Mouse (Mus musculus) E14TG2a.4 (cell line): ENCODE measurements around the gene Crtac1.
A peak's percentile ranks its signal among the peaks of the same experiment; 100 is the strongest.

Experiments
- H3K27me3 ChIP-seq: 2 replicates; pipeline ENCODE4 v1.6.1; 2014; ENCODE audit warnings: low read length, control low read depth; ENCODE audit not compliant: insufficient read depth
- H3K36me3 ChIP-seq: 2 replicates; pipeline ENCODE4 v1.6.1; 2014; ENCODE audit warnings: low read length, control low read depth; ENCODE audit not compliant: insufficient read depth
- H3K4me1 ChIP-seq: replicated peaks from 2 replicates; pipeline ENCODE4 v1.6.1; 2014; ENCODE audit warnings: low read depth, low read length, control low read depth
- H3K4me3 ChIP-seq: replicated peaks from 2 replicates; pipeline ENCODE4 v1.5.1; 2014; ENCODE audit warnings: mild to moderate bottlenecking, low read length
- H3K9me3 ChIP-seq: 2 replicates; pipeline ENCODE4 v1.6.1; 2014; ENCODE audit warnings: low read length, control low read depth
- CTCF ChIP-seq: conservative IDR thresholded peaks from 2 replicates; pipeline ENCODE4 v1.5.1; 2014; ENCODE audit warnings: low read length
- NANOG ChIP-seq: IDR thresholded peaks from 2 replicates; pipeline ENCODE4 v1.6.1; 2014; ENCODE audit warnings: borderline replicate concordance, low read length, mixed read lengths
- POU5F1 ChIP-seq: IDR thresholded peaks from 2 replicates; pipeline ENCODE4 v1.6.1; 2014; ENCODE audit warnings: low read length, borderline replicate concordance

Gene Crtac1

GRCm38 (mm10) chr19:42258596-42258995, 173.0 kb downstream of the Crtac1 start:
- H3K27me3 ChIP-seq, result peaks cover 45% of the 10 kb centered on the region
- peaks cover 16% of the 10 kb centered on the region for H3K4me1 ChIP-seq
- H3K36me3 ChIP-seq, result no peaks in the 10 kb centered on the region
- no peak overlapping the region for H3K4me3 ChIP-seq
- TF ChIP-seq CTCF, result no peak
- TF ChIP-seq NANOG, result no peak
- no peak for TF ChIP-seq POU5F1
- no peaks in the 10 kb centered on the region for H3K9me3 ChIP-seq

- TF ChIP-seq CTCF (no peak), NANOG (no peak), POU5F1 (no peak)
- Histone ChIP-seq H3K9me3 (no peaks in the 10 kb centered on the region), H3K36me3 (no peaks in the 10 kb centered on the region), H3K4me1 (peaks cover 11% of the 10 kb centered on the region), H3K4me3 (no peak overlapping the region), H3K27me3 (peaks cover 51% of the 10 kb centered on the region)
These were observed 173.6 kb downstream of the Crtac1 start for GRCm38 (mm10) chr19:42258031-42258430.

- H3K4me1 ChIP-seq, result peaks cover 4% of the 10 kb centered on the region
- no peaks in the 10 kb centered on the region for H3K36me3 ChIP-seq
- H3K27me3 ChIP-seq, result peaks cover 49% of the 10 kb centered on the region
- H3K4me3 ChIP-seq, result no peak overlapping the region
- H3K9me3 ChIP-seq, result no peaks in the 10 kb centered on the region
- TF ChIP-seq POU5F1, result no peak
- no peak for TF ChIP-seq CTCF
- no peak for TF ChIP-seq NANOG
These were observed 174.3 kb downstream of the Crtac1 start for GRCm38 (mm10) chr19:42257241-42257635.

- no peaks in the 10 kb centered on the region for H3K36me3 ChIP-seq
- H3K4me3 ChIP-seq, result no peak overlapping the region
- H3K9me3 ChIP-seq, result no peaks in the 10 kb centered on the region
- TF ChIP-seq POU5F1, result no peak
- TF ChIP-seq CTCF, result no peak
- TF ChIP-seq NANOG, result no peak
- H3K4me1 ChIP-seq, result peaks cover 4% of the 10 kb centered on the region
- peaks cover 49% of the 10 kb centered on the region for H3K27me3 ChIP-seq
These were observed 174.9 kb downstream of the Crtac1 start for GRCm38 (mm10) chr19:42256611-42257240.

GRCm38 (mm10) chr19:42255784-42256610, 175.6 kb downstream of the Crtac1 start:
- TF ChIP-seq POU5F1, result no peak
- TF ChIP-seq CTCF, result no peak
- TF ChIP-seq NANOG, result no peak
- H3K9me3 ChIP-seq, result no peaks in the 10 kb centered on the region
- peaks cover 4% of the 10 kb centered on the region for H3K4me1 ChIP-seq
- peak overlapping the region; percentile 72 for H3K4me3 ChIP-seq
- H3K27me3 ChIP-seq, result peaks cover 56% of the 10 kb centered on the region
- H3K36me3 ChIP-seq, result no peaks in the 10 kb centered on the region

GRCm38 (mm10) chr19:42255438-42255783, 176.2 kb downstream of the Crtac1 start:
- H3K4me3 ChIP-seq, result peak overlapping the region; percentile 72
- no peaks in the 10 kb centered on the region for H3K36me3 ChIP-seq
- no peaks in the 10 kb centered on the region for H3K9me3 ChIP-seq
- H3K4me1 ChIP-seq, result peaks cover 4% of the 10 kb centered on the region
- peaks cover 61% of the 10 kb centered on the region for H3K27me3 ChIP-seq
- TF ChIP-seq NANOG (no peak), POU5F1 (no peak), CTCF (no peak)

- H3K4me3 ChIP-seq, result no peak overlapping the region
- H3K27me3 ChIP-seq, result peaks cover 47% of the 10 kb centered on the region
- TF ChIP-seq NANOG (no peak), POU5F1 (no peak), CTCF (no peak)
- H3K36me3 ChIP-seq, result no peaks in the 10 kb centered on the region
- peaks cover 6% of the 10 kb centered on the region for H3K4me1 ChIP-seq
- no peaks in the 10 kb centered on the region for H3K9me3 ChIP-seq
These were observed 181.3 kb downstream of the Crtac1 start for GRCm38 (mm10) chr19:42249976-42250914.

- Histone ChIP-seq H3K4me1 (peaks cover 3% of the 10 kb centered on the region; the same call in 1 of the 2 replicates), H3K4me3 (no peak within 1 kb of the TSS), H3K9me3 (no peaks in the 10 kb centered on the region), H3K27me3 (peaks cover 41% of the 10 kb centered on the region), H3K36me3 (no peaks in the 10 kb centered on the region)
- TF ChIP-seq NANOG (no peak), CTCF (no peak), POU5F1 (no peak)
These were observed 184.1 kb downstream of the Crtac1 start, which contains the start of gene Golga7b for GRCm38 (mm10) chr19:42247519-42247918. Golga7b (plus strand) TSS chr19:42247574.
